Mouse (Mus musculus) E14TG2a.4 (cell line): Measurements from ENCODE around the gene Ralgps1.

Experiments
- CTCF ChIP-seq: conservative IDR thresholded peaks from 2 replicates; pipeline ENCODE4 v1.5.1; 2014; ENCODE audit warnings: low read length
- NANOG ChIP-seq: IDR thresholded peaks from 2 replicates; pipeline ENCODE4 v1.6.1; 2014; ENCODE audit warnings: borderline replicate concordance, low read length, mixed read lengths

GRCm38 (mm10) chr2:33100536-33100935 is 270.8 kb downstream of the Ralgps1 start:
- TF ChIP-seq CTCF (no peak), NANOG (no peak)
